Mouse (Mus musculus) lung, postnatal 0 days (tissue): ENCODE measurements around the gene Usp49.

Source experiments
- CTCF ChIP-seq: IDR thresholded peaks from 2 replicates; pipeline ENCODE4 v1.5.1; 2016; ENCODE audit warnings: antibody characterized with exemption, mild to moderate bottlenecking
- EP300 ChIP-seq: IDR thresholded peaks from 2 replicates; pipeline ENCODE4 v1.6.1; 2016; ENCODE audit warnings: antibody characterized with exemption, mild to moderate bottlenecking, control low read depth

DNA sequence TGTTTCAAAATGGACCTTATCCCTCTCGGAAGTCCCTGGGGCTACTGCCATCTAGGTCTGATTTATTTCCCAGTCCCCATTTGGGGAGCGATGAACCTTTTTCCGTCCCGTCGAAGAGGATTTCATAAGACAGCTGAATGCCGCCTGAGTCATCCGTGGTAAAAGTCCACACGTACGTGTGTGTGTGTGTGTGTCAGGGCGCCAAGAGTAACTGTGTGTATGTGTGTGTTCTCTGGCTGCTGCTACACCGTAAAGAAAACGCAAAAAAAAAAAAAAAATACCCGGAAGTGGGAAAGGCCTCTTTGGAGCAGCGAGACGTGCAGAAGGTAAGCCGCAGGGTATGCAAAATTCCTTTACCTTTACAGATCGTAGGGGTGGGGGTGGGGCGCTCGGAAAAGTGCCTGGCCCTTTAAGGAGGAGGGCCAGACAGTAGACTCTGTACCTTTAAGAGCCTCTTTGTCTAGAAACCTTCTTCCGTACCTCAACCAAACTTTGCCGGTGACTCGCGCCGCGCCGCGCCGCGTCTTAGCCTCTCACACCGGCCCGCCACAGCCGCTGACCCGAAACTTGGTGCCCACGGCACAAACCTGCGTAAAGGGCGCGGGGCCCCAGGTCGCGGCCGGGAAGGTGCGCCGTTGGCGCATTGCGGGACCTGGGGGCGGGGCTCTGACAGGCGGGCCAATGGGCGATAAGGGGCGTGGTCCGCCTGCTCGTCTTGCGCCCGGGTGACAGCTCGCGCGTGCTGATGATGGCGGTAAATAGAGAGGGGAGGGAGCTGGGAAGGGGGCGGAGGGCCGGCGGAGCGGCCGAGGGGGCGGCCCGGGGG is 1.4 kb upstream of the Usp49 start:
- no peak for TF ChIP-seq CTCF
- no peak for TF ChIP-seq EP300
